Mouse (Mus musculus) right cerebral cortex, postnatal 10 days (tissue): ENCODE measurements around the gene Dohh.

ENCODE experiments used
- DNase-seq, 2 experiments: peaks; one replicate each; pipeline ENCODE4 v3.0.0; 2021; ENCODE audit warnings: low spot score in 2 of 2

Gene Dohh

GRCm38 (mm10) chr10:81417227-81418215, 33.3 kb downstream of the Dohh start:
- peak in 1 of 2 experiments; percentile 28 for DNase-seq

GRCm38 (mm10) chr10:81418216-81419070, 34.2 kb downstream of the Dohh start:
- DNase-seq: peak; percentile 17 to 34

GRCm38 (mm10) chr10:81419111-81419928, 35.1 kb downstream of the Dohh start:
- peak; percentile 26 to 29 for DNase-seq

GRCm38 (mm10) chr10:81420191-81420767, 36.1 kb downstream of the Dohh start:
- DNase-seq: peak in 1 of 2 experiments; percentile 32

GRCm38 (mm10) chr10:81421041-81421796, 37.0 kb downstream of the Dohh start:
- DNase-seq: peak in 1 of 2 experiments; percentile 17

GRCm38 (mm10) chr10:81421797-81422100, 37.5 kb downstream of the Dohh start:
- peak; percentile 10 to 23 for DNase-seq

GRCm38 (mm10) chr10:81422191-81422590, 38.0 kb downstream of the Dohh start:
- DNase-seq: peak; percentile 18 to 26

GRCm38 (mm10) chr10:81422661-81423217, 38.5 kb downstream of the Dohh start:
- peak in 1 of 2 experiments; percentile 14 for DNase-seq

GRCm38 (mm10) chr10:81423476-81424245, 39.4 kb downstream of the Dohh start:
- peak; percentile 21 to 37 for DNase-seq

GRCm38 (mm10) chr10:81424246-81425051, 40.2 kb downstream of the Dohh start:
- DNase-seq: peak; percentile 53 to 55

- peak; percentile 42 to 61 for DNase-seq
Measured at GRCm38 (mm10) chr10:81425236-81425850, 41.1 kb downstream of the Dohh start.

- DNase-seq: peak; percentile 47 to 50
Measured at GRCm38 (mm10) chr10:81426081-81426671, 41.9 kb downstream of the Dohh start.

- DNase-seq: peak; percentile 62 to 69
Measured at GRCm38 (mm10) chr10:81426897-81427296, 42.7 kb downstream of the Dohh start.

- peak; percentile 22 to 45 for DNase-seq
Measured at GRCm38 (mm10) chr10:81427327-81427726, 43.1 kb downstream of the Dohh start.

GRCm38 (mm10) chr10:81427804-81428506, 43.7 kb downstream of the Dohh start:
- DNase-seq: peak; percentile 36 to 61

- DNase-seq: peak; percentile 28 to 34
Measured at GRCm38 (mm10) chr10:81428507-81428870, 44.3 kb downstream of the Dohh start.

GRCm38 (mm10) chr10:81429092-81429491, 44.9 kb downstream of the Dohh start:
- peak; percentile 23 to 36 for DNase-seq
